Mouse (Mus musculus) heart, adult 2 months (tissue): Measurements from ENCODE around the gene Kpna2. TPM values are rescaled to one million over a fixed set of nuclear protein-coding genes. Genes with fewer than 3 reads are reported as not detected.

Experiments used
- DNase-seq, 2 experiments: peaks; one replicate each; pipeline ENCODE4 v3.0.0; 2021
- H3K27ac ChIP-seq: fragments of 200-600 bp; 2 replicates; pipeline ENCODE4 v1.8.1; 2022
- H3K27me3 ChIP-seq: fragments of 200-500 bp; 2 replicates; pipeline ENCODE4 v1.6.1; 2012; ENCODE audit warnings: mild to moderate bottlenecking, low read length, inconsistent platforms, mixed read lengths; ENCODE audit not compliant: control insufficient read depth, insufficient read depth
- H3K36me3 ChIP-seq: fragments of 200-500 bp; 2 replicates; pipeline ENCODE4 v1.6.1; 2012; ENCODE audit warnings: low read length, inconsistent platforms; ENCODE audit not compliant: control insufficient read depth, insufficient read depth
- H3K4me1 ChIP-seq: fragments of 200-500 bp; 2 replicates; pipeline ENCODE4 v1.6.1; 2011; ENCODE audit warnings: low read length; ENCODE audit not compliant: control insufficient read depth, insufficient read depth
- H3K4me3 ChIP-seq: fragments of 200-600 bp; 2 replicates; pipeline ENCODE4 v1.8.1; 2022
- H3K79me2 ChIP-seq: fragments of 200-500 bp; replicated peaks from 2 replicates; pipeline ENCODE4 v1.6.1; 2012; ENCODE audit warnings: mild to moderate bottlenecking, inconsistent platforms, low read length, moderate library complexity, mixed read lengths; ENCODE audit not compliant: control insufficient read depth, insufficient read depth
- H3K9ac ChIP-seq: fragments of 200-500 bp; 2 replicates; pipeline ENCODE4 v1.6.1; 2012; ENCODE audit warnings: low read depth, mild to moderate bottlenecking, control low read depth, inconsistent platforms, low read length, mixed read lengths
- CTCF ChIP-seq: fragments of 200-600 bp; IDR thresholded peaks from 2 replicates; pipeline ENCODE4 v1.8.1; 2022; ENCODE audit warnings: antibody characterized with exemption, mild to moderate bottlenecking, moderate library complexity
- EP300 ChIP-seq: fragments of 200-500 bp; IDR thresholded peaks from 2 replicates; pipeline ENCODE4 v1.6.1; 2011; ENCODE audit warnings: low read depth, low read length, control low read depth; ENCODE audit not compliant: insufficient read depth
- POLR2A ChIP-seq: fragments of 200-500 bp; IDR thresholded peaks from 2 replicates; pipeline ENCODE4 v1.6.1; 2011; ENCODE audit warnings: mild to moderate bottlenecking, low read depth, low read length, control low read depth; ENCODE audit not compliant: insufficient read depth
- WGBS: fragments of 180-500 bp; shearing (Covaris S2); methylation state at CpG from one replicate; pipeline ENCODE4 v1.1.7; 2018; 5-methylcytosine and 5-hydroxymethylcytosine counted together
- intact Hi-C: fragments of 180-260 bp; cut with DNase I; formaldehyde crosslinking; loops from one replicate; pipeline ENCODE4 v1.15.1; 2025
- long read RNA-seq: library from polyadenylated mRNA; stranded (forward); transcript quantifications from one replicate; pipeline ENCODE4 v2.0.0, GENCODE M21; 2021
- polyA plus RNA-seq: library from polyadenylated mRNA; depleted of rRNA; stranded (reverse); fragments of >200 nt; gene quantifications from 2 replicates; pipeline ENCODE4 v1.2.3, GENCODE M21; 2012; rRNA removed
- total RNA-seq, 2 experiments: library from RNA; stranded (reverse); gene quantifications; 2 replicates each; pipeline ENCODE4 v1.2.3; 2021

Kpna2 gene
- total RNA-seq = 10 to 100 TPM; 61.1 to 62.9 TPM
- 19.5 and 35.7 TPM in 2 replicates for polyA plus RNA-seq
- long read RNA-seq, transcript Kpna2-201 (11 exons, 2,054 nt) = major isoform, 49 of 51 reads
- long read RNA-seq, partial matches to known transcripts = 2 of 51 reads
- long read RNA-seq, other reads (novel, unspliced or antisense) = 0 of 51 reads

DNA sequence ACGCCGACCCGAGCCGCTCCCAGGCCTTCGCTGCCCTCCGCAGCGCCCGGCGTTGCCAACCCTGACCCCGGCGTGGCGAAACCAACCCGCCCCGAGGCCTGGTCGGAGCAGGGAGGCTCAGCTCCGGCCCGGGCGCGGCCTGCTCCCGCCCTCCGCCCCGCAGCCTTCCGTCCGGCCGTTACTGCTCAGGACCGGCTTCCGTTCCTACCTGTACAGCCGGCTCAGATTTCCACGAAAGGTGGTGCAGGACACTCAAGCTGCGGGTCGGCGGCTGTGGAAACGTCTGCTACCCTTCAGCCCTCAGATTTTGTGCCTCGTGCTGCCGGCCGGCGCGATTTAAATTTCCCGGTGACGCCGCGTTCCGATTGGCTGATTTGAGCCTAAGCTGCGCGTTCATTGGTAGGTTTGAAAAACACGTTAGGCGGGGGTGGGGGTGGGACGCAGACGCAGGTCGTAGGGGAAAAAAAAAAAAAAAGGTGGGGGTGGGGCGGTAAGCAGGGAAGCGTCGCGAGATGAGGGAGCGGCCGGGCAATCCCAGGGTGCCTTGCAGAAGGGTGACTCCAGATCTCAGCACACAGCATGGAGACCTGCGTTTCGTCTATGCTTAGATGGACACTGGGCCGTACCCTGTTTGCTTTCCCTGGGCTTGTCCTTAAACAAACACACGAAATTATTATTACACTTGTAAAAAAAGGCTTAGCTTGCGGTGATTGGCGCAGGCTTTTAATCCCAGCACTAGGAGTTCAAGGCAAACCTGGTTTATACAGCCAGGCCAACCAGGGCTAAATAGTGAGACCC, at the start of gene Kpna2:
Kpna2 (minus strand) TSS at position 391 of the 798 bp plus-strand sequence.
- Histone ChIP-seq H3K4me3 (peak within 1 kb of the TSS; percentile 91), H3K9ac (peak within 1 kb of the TSS; percentile 88), H3K4me1 (peaks cover 4% of the 10 kb centered on the region), H3K36me3 (peaks cover 21% of the 10 kb centered on the region), H3K79me2 (no peaks in the 10 kb centered on the region), H3K27me3 (no peaks in the 10 kb centered on the region), H3K27ac (peak within 1 kb of the TSS; percentile 86)
- WGBS = under 1% methylated on average over 62 of the region's 62 CpGs
- DNase-seq = peak; percentile 91 to 92
- intact Hi-C loops = loop anchor here (2.0 kb wide), 1 partner anchor 13 kb away; no protein-coding TSS in a partner anchor
- TF ChIP-seq CTCF = 0 out of 2 replicates have a peak, but pooled peaks have one; percentile 6
- TF ChIP-seq EP300 = peak; percentile 83
- TF ChIP-seq POLR2A = peak; percentile 99

DNA sequence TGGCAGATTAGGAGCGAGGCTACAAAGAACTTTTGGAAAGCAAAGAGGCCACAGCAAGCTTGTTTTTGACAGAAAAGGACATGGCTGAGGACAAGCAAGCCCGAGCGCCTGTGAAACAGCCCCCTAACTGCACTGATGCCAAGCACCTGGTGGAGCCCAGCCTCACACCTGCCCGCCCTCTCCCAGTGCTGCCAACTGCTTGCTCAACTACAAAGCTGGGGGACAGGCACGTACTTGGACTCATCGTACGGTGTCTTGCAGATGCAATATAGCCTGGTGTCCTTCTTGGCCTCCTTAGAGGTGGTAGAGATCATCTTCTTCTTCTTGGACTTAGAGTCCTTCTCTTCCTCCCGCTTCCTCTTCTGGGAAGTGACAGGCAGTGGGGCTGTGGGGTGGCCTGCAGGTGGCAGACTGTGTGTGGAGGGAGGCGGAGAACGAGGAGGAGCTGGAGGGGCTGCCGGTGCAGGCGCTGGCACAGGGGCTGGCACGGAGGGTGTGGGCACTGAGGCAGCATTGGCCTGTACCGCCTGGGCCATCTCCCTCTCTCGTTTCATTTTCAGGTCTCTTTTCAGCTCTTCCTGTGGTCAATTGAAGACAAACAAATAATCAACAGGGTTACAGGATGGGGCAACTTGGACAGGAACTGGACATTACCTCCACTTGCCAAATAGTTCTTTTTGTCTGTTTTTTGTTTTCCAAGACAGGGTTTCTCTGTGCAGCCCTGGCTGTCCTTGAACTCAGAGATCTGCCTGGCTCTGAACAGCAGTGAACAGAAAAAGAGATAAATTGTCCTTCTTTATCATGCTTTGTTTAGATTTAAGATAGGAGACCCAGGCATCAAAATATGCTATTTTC, 47.7 kb upstream of the Kpna2 start:
- WGBS = 84% methylated on average over 15 of the region's 15 CpGs
- Histone ChIP-seq H3K9ac (no peak overlapping the region), H3K36me3 (peaks cover 2% of the 10 kb centered on the region; the same call in 1 of the 2 replicates), H3K27me3 (no peaks in the 10 kb centered on the region), H3K4me3 (no peak overlapping the region), H3K79me2 (no peaks in the 10 kb centered on the region), H3K4me1 (peaks cover 2% of the 10 kb centered on the region; the same call in 1 of the 2 replicates), H3K27ac (no peak overlapping the region)
- TF ChIP-seq POLR2A = no peak
- no peak for DNase-seq
- intact Hi-C loops = no loop called here

DNA sequence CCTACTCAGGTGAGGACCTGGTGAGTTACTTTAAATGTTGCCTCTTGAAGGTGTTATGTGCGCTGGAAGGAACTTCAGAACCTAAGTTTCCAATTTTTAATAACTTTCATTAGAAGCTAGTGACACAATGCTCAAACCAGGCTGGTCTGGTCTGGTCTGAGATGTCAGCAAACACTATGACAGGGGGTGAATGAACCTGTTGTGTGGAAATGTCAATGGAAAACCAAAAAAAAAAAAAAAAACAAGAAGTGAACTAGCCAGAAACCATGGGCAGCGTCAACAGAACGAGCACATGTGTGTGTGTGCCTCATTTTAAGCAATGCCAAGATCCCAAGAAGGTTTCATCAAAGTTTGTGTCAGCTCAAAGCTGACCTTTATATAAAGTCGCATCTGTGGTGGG, 46.2 kb upstream of the Kpna2 start:
- H3K9ac ChIP-seq = no peak overlapping the region
- peaks cover 2% of the 10 kb centered on the region; the same call in 1 of the 2 replicates for H3K4me1 ChIP-seq
- H3K27ac ChIP-seq = no peak overlapping the region
- WGBS = 84% methylated on average over 4 of the region's 4 CpGs
- no peaks in the 10 kb centered on the region for H3K27me3 ChIP-seq
- no peaks in the 10 kb centered on the region for H3K79me2 ChIP-seq
- no peak for DNase-seq
- intact Hi-C loops = loop anchor here (2.0 kb wide), 1 partner anchor 195 kb away; no protein-coding TSS in a partner anchor
- peaks cover 4% of the 10 kb centered on the region for H3K36me3 ChIP-seq
- H3K4me3 ChIP-seq = no peak overlapping the region
- TF ChIP-seq EP300 (no peak), CTCF (no peak), POLR2A (no peak)

DNA sequence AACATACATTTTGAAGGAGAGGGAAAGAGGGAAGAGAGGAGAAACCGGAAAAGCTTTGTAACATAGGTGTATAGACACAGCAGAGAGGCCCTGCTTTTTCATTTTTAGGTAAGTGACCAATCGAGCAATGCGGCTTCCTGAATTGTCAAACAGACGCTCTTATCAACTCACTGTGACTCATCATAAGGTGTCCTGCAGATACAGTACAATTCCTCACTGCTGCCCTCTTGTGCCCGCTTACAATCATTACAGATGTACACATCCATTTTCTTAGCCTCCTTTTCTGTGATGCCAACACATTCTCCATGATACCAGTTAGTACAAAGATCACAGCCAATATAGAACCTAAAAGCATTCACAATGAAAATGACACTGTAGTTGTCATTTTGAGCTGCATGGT, 45.0 kb upstream of the Kpna2 start:
- intact Hi-C loops = loop anchor here (2.0 kb wide), 1 partner anchor 194 kb away; no protein-coding TSS in a partner anchor
- H3K27ac ChIP-seq = no peak overlapping the region

DNA sequence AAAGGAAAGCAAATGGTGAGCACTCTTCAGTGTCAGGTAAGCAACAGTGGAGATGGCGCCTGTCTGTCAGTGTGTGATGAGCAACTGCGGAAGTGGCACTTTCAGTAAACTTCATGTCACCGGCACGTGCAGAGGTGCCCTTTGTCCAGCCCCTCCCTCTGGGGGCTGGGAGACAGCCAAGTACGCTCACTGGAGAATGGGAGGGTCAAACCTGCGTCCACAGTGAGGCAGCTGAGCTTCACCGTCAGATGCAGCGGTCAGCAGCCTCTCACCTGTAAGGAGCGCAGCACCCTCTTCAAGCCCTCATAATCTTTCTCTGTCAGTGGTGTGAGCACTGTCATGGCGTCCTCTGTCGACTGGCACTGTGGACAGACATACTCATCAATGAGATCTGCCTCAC, 44.0 kb upstream of the Kpna2 start:
- no peak for DNase-seq
- TF ChIP-seq CTCF = no peak
- no peak for TF ChIP-seq POLR2A
- TF ChIP-seq EP300 = no peak
- Histone ChIP-seq H3K4me1 (peaks cover 2% of the 10 kb centered on the region; the same call in 1 of the 2 replicates), H3K4me3 (no peak overlapping the region), H3K27ac (no peak overlapping the region), H3K36me3 (peaks cover 4% of the 10 kb centered on the region), H3K27me3 (no peaks in the 10 kb centered on the region), H3K79me2 (no peaks in the 10 kb centered on the region), H3K9ac (no peak overlapping the region)
- intact Hi-C loops = loop anchor here (2.0 kb wide), 1 partner anchor 15 kb away; no protein-coding TSS in a partner anchor
- 87% methylated on average over 11 of the region's 11 CpGs for WGBS

More for the DNA sequence above, 45.0 kb upstream of the Kpna2 start:
- TF ChIP-seq CTCF (peak; percentile 88), EP300 (no peak), POLR2A (no peak)
- WGBS = 18% methylated on average over 5 of the region's 5 CpGs
- peaks cover 2% of the 10 kb centered on the region; the same call in 1 of the 2 replicates for H3K4me1 ChIP-seq
- no peak overlapping the region for H3K9ac ChIP-seq
- DNase-seq = peak; percentile 63 to 66
- H3K27me3 ChIP-seq = no peaks in the 10 kb centered on the region
- H3K4me3 ChIP-seq = no peak overlapping the region
- H3K36me3 ChIP-seq = peaks cover 4% of the 10 kb centered on the region
- H3K79me2 ChIP-seq = no peaks in the 10 kb centered on the region
